Mouse (Mus musculus) heart, postnatal 25 days (tissue): ENCODE results near the gene Gm960. TPM values are rescaled to one million over a fixed set of nuclear protein-coding genes. Genes with fewer than 3 reads are reported as not detected.

Source experiments
- DNase-seq: peaks from one replicate; pipeline ENCODE4 v3.0.0; 2022; ENCODE audit warnings: low spot score
- intact Hi-C: fragments of 180-260 bp; cut with DNase I; formaldehyde crosslinking; loops from one replicate; pipeline ENCODE4 v1.15.1; 2025
- total RNA-seq, 2 experiments: library from RNA; stranded (reverse); gene quantifications; 2 replicates each; pipeline ENCODE4 v1.2.3; 2021

The Gm960 gene
- total RNA-seq, 2 experiments from 2014 or later = not detected

DNA sequence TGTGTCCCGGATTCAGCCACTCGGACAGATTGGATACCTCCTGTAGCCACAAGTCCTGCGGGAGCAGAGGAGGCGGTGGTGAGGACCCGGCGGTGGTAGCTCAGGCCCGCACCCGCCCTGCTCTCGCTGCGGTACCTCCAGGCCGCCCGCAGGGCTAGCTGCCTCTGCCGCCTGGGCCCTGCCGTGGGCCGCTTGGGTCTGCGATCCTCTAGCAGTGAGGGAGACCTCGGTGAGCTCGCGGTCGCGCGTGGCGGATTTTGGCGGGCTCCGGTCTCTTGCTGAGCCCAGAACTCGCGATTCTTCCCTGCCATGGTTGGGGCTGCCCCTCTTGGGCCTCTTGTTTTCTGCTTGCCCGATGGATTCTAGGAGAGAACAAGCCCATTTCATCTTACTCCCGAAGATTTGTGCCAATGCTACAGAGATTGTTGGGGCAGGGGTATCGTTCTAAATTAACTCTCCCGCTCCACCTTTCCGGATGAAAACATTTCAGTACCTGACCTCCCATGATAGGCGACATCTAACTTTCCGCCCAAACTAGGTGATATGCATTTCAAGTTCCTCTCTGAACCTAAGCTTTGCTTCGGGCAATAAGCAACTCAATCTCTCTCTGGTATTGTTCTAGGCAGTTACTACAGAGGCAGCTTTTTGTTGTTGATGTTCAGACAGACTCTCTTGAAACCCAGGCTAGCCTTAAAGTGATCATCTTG, 72.5 kb downstream of the Gm960 start:
- intact Hi-C loops = loop anchor here (5.0 to 10.0 kb wide), 2 partner anchors 211 to 369 kb away; partner anchors contain the start of genes Ccdc87, Ccs and Npas4

GRCm38 (mm10) chr19:4625179-4625828, 73.2 kb downstream of the Gm960 start, which contains the start of gene Rce1:
TSS of gene Rce1 (minus strand) at chr19:4625641.
- peak; percentile 80 for DNase-seq
- intact Hi-C loops = loop anchor here (5.0 to 10.0 kb wide), 2 partner anchors 212 to 369 kb away; partner anchors contain the start of genes Ccdc87, Ccs and Npas4

More for the DNA sequence above, 72.5 kb downstream of the Gm960 start:
- no peak for DNase-seq

GRCm38 (mm10) chr19:4624406-4625178, 73.9 kb downstream of the Gm960 start:
- DNase-seq = no peak
- intact Hi-C loops = loop anchor here (5.0 to 10.0 kb wide), 3 partner anchors 127 to 370 kb away; partner anchors contain the start of genes 2010003K11Rik, Ccdc87, Ccs and Npas4

GRCm38 (mm10) chr19:4624006-4624405, 74.5 kb downstream of the Gm960 start:
- intact Hi-C loops = loop anchor here (5.0 to 10.0 kb wide), 2 partner anchors 127 to 371 kb away; partner anchors contain the start of genes 2010003K11Rik and Npas4
- DNase-seq = no peak

DNA sequence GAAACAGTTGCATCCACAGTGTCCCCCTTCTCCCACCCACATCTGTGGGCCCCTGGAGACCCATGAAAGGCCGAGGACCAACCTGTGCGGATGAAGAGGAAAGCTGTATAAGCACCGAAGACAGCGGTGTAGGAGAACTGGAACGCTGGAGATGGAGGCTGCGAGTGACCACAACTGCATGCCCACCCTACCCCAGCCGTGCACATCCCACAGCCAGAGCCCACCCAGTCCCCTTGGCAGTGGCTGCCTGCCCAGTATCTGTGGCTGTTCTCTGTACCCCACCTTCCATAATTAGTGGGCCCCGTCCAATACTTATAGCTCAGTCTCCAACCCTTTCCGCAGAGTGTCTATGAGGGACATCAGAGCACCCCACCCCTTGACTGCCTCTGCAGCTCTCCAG, 75.0 kb downstream of the Gm960 start:
- intact Hi-C loops = loop anchor here (5.0 to 10.0 kb wide), 2 partner anchors 126 to 371 kb away; partner anchors contain the start of genes 2010003K11Rik and Npas4
- no peak for DNase-seq

DNA sequence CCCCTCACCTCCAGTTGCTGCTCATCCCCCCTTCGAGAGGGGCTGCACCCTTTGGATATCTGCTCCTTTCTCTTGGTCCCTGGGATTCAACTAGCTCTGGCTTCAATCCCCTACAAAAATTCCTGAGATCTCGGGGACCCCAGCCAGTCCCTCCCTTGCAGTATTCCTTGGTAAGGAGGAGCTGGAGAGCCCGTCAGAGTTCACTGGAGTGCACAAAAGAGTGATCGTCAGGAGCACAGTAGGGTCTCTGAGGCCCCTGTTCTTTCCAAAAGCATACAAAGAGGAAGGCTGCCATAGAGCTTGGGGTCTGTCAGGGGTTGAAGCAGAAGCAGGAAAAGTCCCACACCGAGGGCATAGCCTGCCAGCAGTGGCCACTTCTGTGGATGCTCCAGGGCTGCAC, 75.7 kb downstream of the Gm960 start:
- intact Hi-C loops = loop anchor here (5.0 to 10.0 kb wide), 2 partner anchors 125 to 372 kb away; partner anchors contain the start of genes 2010003K11Rik and Npas4
- DNase-seq = no peak

DNA sequence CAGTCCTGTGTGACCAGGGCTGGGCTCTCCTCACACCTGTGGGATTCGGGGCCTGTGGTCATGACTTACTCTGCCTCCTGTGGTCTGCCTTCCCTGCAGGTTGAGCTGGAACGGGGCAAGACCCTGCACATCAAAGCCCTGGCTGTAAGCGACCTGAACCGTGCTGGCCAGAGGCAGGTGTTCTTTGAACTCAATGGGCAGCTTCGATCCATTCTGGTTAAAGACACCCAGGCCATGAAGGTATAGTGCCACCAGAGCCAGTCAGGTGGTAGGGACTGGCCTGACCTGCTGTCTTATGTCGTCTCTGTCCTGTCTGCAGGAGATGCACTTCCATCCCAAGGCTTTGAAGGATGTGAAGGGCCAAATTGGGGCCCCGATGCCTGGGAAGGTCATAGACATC, 77.7 kb downstream of the Gm960 start:
- intact Hi-C loops = loop anchor here (5.0 to 10.0 kb wide), 2 partner anchors 123 to 374 kb away; partner anchors contain the start of genes 2010003K11Rik and Npas4
- no peak for DNase-seq

DNA sequence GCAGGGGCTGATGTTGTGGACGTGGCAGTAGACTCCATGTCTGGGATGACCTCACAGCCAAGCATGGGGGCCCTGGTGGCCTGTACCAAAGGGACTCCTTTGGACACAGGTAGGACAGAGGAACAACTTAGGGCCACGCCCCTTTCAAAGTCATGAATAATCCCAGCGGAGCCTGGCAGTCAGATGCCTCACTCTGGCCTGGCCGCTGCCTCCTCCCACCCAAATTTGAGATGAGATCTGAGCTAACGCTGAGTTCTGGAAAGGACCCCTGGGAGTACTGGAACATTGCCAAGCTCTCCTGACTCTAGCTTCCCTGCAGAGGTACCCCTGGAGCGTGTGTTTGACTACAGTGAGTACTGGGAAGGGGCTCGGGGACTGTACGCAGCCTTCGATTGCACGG, 79.0 kb downstream of the Gm960 start:
- intact Hi-C loops = no loop called here
- no peak for DNase-seq

- intact Hi-C loops = no loop called here
- DNase-seq = no peak
These were observed 80.3 kb downstream of the Gm960 start for GRCm38 (mm10) chr19:4618183-4618582.

- intact Hi-C loops = no loop called here
- no peak for DNase-seq
These were observed 81.9 kb downstream of the Gm960 start for GRCm38 (mm10) chr19:4616546-4616945.

- intact Hi-C loops = no loop called here
- DNase-seq = peak; percentile 76
These were observed 83.0 kb downstream of the Gm960 start, which contains the start of gene Lrfn4 for GRCm38 (mm10) chr19:4615151-4616093. TSS of gene Lrfn4 (minus strand) at chr19:4615667.

- no peak for DNase-seq
- intact Hi-C loops = no loop called here
These were observed 83.9 kb downstream of the Gm960 start for GRCm38 (mm10) chr19:4614305-4615150.

DNA sequence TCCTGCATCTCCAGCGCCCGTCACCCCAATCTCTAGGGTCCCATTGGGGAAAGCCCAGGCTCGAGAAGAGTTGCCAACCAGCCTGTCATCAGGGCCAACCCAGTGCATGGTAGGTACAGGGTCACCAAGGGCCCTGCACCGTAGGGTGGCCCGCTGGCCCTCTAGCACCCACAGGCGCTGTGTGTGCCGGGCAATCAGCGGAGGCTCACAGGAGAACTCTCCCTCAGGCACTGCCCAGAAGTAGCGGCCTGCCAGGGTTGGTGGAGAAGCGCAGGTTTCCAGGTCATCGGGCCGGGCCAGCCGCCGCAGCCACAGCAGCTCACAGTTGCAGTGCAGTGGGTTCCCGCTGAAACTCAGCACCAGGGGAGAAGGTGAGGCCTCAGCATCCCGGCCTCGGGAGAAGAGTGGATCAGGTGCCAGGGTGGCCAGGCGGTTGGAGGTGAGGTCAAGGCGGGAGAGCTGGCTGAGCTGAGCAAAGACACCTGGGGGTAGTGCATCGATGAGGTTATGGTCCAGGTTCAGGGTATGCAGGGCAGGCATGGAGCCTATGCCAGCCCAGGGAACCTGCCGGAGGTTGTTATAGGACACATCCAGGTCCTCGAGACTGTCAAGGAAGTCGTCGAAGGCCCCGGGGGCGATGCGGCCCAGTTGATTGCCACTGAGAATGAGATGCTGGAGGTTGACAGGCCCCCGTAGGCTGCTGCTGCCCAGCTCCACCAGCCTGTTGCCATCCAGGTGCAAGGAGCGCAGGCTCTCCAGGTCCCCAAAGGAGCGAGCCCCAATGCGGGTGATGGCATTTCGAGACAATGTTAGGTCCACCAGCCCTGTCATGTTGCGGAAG, 84.8 kb downstream of the Gm960 start:
- DNase-seq = no peak
- intact Hi-C loops = no loop called here

- intact Hi-C loops = no loop called here
- DNase-seq = no peak
These were observed 86.1 kb downstream of the Gm960 start for GRCm38 (mm10) chr19:4612181-4612961.

GRCm38 (mm10) chr19:4610109-4610508, 88.4 kb downstream of the Gm960 start:
- intact Hi-C loops = no loop called here
- DNase-seq = no peak

- DNase-seq = no peak
- intact Hi-C loops = no loop called here
These were observed 90.0 kb downstream of the Gm960 start for GRCm38 (mm10) chr19:4608511-4608910.
